Mouse (Mus musculus): Measurements from ENCODE around the gene Gm21962. TPM values are rescaled to one million over a fixed set of nuclear protein-coding genes. Genes with fewer than 3 reads are reported as not detected.
A peak's percentile ranks its signal among the peaks of the same experiment; 100 is the strongest.

Gm21962 gene
- polyA plus RNA-seq, 1 experiment from 2014 or later: not detected

DNA sequence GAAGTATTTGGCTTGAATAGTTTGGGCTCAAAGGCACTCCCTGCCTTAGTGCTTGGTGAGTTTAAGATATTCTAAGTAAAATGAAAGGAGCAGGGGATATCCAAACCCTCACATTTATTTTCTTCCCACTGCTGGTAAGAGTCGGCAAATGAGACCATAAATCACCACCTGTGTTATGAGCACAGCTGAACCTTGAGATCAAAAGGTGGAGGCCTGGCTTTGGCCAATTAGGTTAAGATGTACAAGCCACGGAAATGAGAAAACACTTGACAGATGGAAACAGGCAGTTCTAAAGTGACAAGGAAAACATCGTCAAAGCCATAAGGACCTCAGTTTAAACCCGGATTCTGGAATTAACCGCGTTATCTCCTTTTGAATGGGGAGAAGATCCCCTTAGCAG is 26.4 kb upstream of the Gm21962 start:
- ATAC-seq (replicated peaks; ENCODE audit: insufficient number of reproducible peaks, insufficient read depth, low FRiP score, low read depth): no peak
- H3K36me3 ChIP-seq: no peaks in the 10 kb centered on the region
- no peaks in the 10 kb centered on the region for H3K4me1 ChIP-seq (replicated peaks)
- no peaks in the 10 kb centered on the region for H3K27me3 ChIP-seq
- no peak overlapping the region for H3K9ac ChIP-seq
- WGBS: 78% methylated on average over 6 of the region's 6 CpGs
- H3K27ac ChIP-seq: no peak overlapping the region
- no peak overlapping the region for H3K4me3 ChIP-seq
- no peak overlapping the region for H3K4me2 ChIP-seq
- no peaks in the 10 kb centered on the region for H3K9me3 ChIP-seq (replicated peaks)

DNA sequence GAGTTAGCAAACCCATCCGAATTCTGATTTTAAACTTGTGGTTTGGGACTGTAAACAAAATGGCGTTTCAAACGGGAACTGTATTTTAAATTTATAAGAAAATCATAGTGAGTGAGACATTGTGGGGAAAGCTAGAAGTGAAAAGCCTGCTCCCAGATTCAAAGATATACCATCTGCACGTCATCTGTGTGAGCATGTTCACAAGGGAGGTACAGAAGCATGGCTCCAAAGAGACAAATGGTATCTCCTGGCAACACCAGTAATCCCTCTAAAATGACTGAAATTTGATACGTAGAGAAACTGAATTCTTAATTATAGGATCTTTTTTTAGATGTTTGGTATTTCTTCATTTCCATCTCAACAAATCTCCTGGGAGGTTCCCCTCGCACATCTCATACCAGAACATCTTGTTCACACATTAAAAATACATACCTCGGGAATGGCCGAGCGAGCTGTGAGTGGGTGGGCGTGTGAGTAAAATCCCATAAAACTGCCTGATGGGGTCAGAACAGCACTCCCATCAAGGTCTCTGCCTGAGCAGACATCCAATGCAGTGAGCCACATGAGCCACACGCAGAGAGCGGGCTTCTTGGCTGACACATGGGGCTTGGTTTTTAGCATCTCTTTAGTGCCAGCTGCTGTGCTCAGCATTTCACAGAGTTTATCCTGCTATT is 23.8 kb upstream of the Gm21962 start:
- no peak overlapping the region for H3K9ac ChIP-seq
- no peaks in the 10 kb centered on the region for H3K36me3 ChIP-seq
- no peaks in the 10 kb centered on the region for H3K4me1 ChIP-seq (replicated peaks)
- H3K27me3 ChIP-seq: no peaks in the 10 kb centered on the region
- no peak overlapping the region for H3K27ac ChIP-seq
- no peak overlapping the region for H3K4me2 ChIP-seq
- H3K9me3 ChIP-seq (replicated peaks): no peaks in the 10 kb centered on the region
- no peak overlapping the region for H3K4me3 ChIP-seq
- WGBS: 76% methylated on average over 12 of the region's 12 CpGs
- ATAC-seq (replicated peaks; ENCODE audit: insufficient number of reproducible peaks, insufficient read depth, low FRiP score, low read depth): no peak

- Histone ChIP-seq H3K36me3 (no peaks in the 10 kb centered on the region), H3K27ac (no peak overlapping the region), H3K4me2 (no peak overlapping the region), H3K27me3 (no peaks in the 10 kb centered on the region), H3K4me3 (no peak overlapping the region), H3K9ac (no peak overlapping the region), H3K9me3 (replicated peaks) (no peaks in the 10 kb centered on the region), H3K4me1 (replicated peaks) (no peaks in the 10 kb centered on the region)
- 61% methylated on average over 5 of the region's 5 CpGs for whole genome bisulfite sequencing
- no peak for ATAC-seq (replicated peaks; ENCODE audit: insufficient number of reproducible peaks, insufficient read depth, low FRiP score, low read depth)
These were observed 22.2 kb upstream of the Gm21962 start for GRCm38 (mm10) chr3:137649112-137649511.

- no peak for ATAC-seq (replicated peaks; ENCODE audit: insufficient number of reproducible peaks, insufficient read depth, low FRiP score, low read depth)
- 86% methylated on average over 2 of the region's 2 CpGs for WGBS
- Histone ChIP-seq H3K4me1 (replicated peaks) (no peaks in the 10 kb centered on the region), H3K27ac (no peak overlapping the region), H3K36me3 (no peaks in the 10 kb centered on the region), H3K27me3 (no peaks in the 10 kb centered on the region), H3K4me2 (no peak overlapping the region), H3K9ac (no peak overlapping the region), H3K9me3 (replicated peaks) (no peaks in the 10 kb centered on the region), H3K4me3 (no peak overlapping the region)
These were observed 18.5 kb upstream of the Gm21962 start for GRCm38 (mm10) chr3:137652853-137653252.

DNA sequence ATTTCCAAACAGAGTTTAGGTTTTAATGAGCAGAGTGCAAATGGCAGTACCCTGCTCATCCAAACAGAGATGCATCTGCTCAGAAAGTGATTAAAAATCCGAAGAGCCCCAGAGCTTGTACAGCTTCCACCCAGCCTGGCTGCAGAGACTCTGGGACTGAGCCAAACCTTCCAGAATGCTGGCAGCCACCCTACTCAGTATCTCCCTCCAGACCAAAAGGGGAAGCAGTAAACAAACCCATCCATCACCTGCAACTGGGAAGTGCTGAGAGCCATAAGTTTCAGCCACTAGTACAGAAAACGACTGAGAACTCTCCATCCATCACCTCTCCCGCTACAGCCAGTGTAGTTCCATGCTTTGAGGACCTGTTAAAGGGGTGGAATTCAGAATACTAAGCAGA is 9.6 kb downstream of the Gm21962 start:
- Histone ChIP-seq H3K4me3 (no peak overlapping the region), H3K9me3 (replicated peaks) (no peaks in the 10 kb centered on the region), H3K4me2 (no peak overlapping the region), H3K36me3 (no peaks in the 10 kb centered on the region), H3K27ac (peak overlapping the region; percentile 65), H3K27me3 (no peaks in the 10 kb centered on the region), H3K9ac (no peak overlapping the region), H3K4me1 (replicated peaks) (peaks cover 9% of the 10 kb centered on the region)
- ATAC-seq (replicated peaks; ENCODE audit: insufficient number of reproducible peaks, insufficient read depth, low FRiP score, low read depth): peak; percentile 93
- WGBS: 1% methylated on average over 3 of the region's 3 CpGs

DNA sequence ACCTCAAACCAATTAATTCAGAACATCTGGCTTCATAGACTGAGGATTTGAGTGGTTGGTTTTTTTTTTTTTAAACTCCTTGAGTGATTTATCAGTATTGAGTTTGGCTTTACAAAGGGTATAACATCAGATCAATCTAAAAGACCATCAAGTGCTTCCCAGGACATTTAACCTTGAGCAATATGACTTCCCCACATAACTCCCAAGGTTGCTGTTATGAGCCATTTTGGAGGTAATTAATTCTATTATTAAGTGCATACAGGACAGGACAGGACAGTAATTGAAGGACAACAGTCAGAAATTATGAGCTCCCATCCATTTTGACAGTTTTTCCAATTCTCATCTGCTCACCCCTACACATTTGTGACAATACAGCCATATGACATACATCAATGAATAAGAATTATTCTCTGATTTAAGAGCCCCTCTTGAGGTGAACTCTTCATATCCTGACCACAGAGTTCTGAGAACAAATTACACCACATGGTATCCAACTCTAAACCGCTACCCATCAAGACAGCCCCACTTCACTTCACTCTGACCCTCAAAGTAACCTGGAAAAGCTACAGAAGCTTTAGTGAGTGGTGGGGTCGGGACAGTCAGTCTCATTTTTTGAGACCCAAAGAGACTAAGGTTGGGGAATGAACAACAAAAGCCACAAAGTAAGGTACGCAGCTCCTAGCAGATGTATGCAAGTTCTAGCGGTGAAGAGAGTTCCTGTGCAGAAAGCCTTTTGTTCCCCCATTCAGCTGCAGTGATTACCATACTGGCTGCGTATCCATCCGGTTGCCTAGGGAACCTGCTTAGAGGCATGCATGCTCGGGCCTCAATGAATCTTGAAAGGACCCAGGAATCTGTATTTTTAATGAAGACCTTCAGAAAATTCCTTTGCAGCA is 11.8 kb downstream of the Gm21962 start:
- Histone ChIP-seq H3K36me3 (no peaks in the 10 kb centered on the region), H3K4me3 (no peak overlapping the region), H3K27me3 (no peaks in the 10 kb centered on the region), H3K9me3 (replicated peaks) (no peaks in the 10 kb centered on the region), H3K9ac (no peak overlapping the region), H3K27ac (no peak overlapping the region), H3K4me2 (no peak overlapping the region), H3K4me1 (replicated peaks) (peaks cover 9% of the 10 kb centered on the region)
- 55% methylated on average over 7 of the region's 7 CpGs for WGBS
- no peak for ATAC-seq (replicated peaks; ENCODE audit: insufficient number of reproducible peaks, insufficient read depth, low FRiP score, low read depth)

DNA sequence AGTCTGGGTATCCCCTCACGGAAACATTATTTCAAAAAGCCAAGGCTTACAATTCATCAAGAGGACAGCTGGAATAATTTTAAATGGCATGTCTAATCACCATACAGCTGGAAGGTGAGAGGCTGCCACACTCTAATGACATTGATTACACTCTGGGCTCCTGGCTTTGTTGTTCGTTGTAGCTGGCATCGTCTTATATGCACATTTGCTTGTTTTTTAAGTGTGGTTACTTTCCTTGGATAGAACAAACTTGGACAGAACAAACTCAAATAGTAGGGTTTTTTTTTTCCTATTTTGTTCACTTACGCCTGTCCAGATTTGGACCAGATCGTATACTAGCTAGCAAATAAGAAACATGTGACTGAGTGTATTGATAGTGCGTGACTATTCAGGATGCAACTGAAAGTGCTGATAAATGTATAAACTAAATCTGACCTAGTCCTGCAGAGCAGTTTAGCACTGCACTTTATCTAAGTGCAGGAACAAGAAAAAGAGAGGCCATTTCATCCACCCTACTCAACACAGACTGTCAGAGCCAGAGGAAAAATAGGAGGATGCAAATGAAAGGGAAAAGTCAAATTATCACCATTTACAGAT is 12.6 kb downstream of the Gm21962 start:
- H3K4me1 ChIP-seq (replicated peaks): peaks cover 9% of the 10 kb centered on the region
- no peak overlapping the region for H3K4me2 ChIP-seq
- ATAC-seq (replicated peaks; ENCODE audit: insufficient number of reproducible peaks, insufficient read depth, low FRiP score, low read depth): no peak
- WGBS: 57% methylated on average over 6 of the region's 6 CpGs
- no peaks in the 10 kb centered on the region for H3K27me3 ChIP-seq
- H3K27ac ChIP-seq: no peak overlapping the region
- H3K9me3 ChIP-seq (replicated peaks): no peaks in the 10 kb centered on the region
- no peak overlapping the region for H3K4me3 ChIP-seq
- no peak overlapping the region for H3K9ac ChIP-seq
- no peaks in the 10 kb centered on the region for H3K36me3 ChIP-seq

GRCm38 (mm10) chr3:137686932-137687331 is 15.6 kb downstream of the Gm21962 start:
- Histone ChIP-seq H3K4me3 (no peak overlapping the region), H3K27me3 (no peaks in the 10 kb centered on the region), H3K4me2 (no peak overlapping the region), H3K9ac (no peak overlapping the region), H3K4me1 (replicated peaks) (0 out of 2 replicates have a peak, but pooled peaks cover 3% of the 10 kb centered on the region), H3K9me3 (replicated peaks) (no peaks in the 10 kb centered on the region), H3K36me3 (no peaks in the 10 kb centered on the region), H3K27ac (no peak overlapping the region)
- ATAC-seq (replicated peaks; ENCODE audit: insufficient number of reproducible peaks, insufficient read depth, low FRiP score, low read depth): no peak
- 97% methylated on average over 2 of the region's 2 CpGs for WGBS

- H3K9me3 ChIP-seq (replicated peaks): no peaks in the 10 kb centered on the region
- H3K4me2 ChIP-seq: no peak overlapping the region
- H3K27ac ChIP-seq: no peak overlapping the region
- no peak overlapping the region for H3K4me3 ChIP-seq
- no peaks in the 10 kb centered on the region for H3K36me3 ChIP-seq
- no peak overlapping the region for H3K9ac ChIP-seq
- no peaks in the 10 kb centered on the region for H3K27me3 ChIP-seq
- H3K4me1 ChIP-seq (replicated peaks): no peaks in the 10 kb centered on the region
- no peak for ATAC-seq (replicated peaks; ENCODE audit: insufficient number of reproducible peaks, insufficient read depth, low FRiP score, low read depth)
These were observed 20.2 kb downstream of the Gm21962 start for GRCm38 (mm10) chr3:137691503-137691902.

- Histone ChIP-seq H3K4me1 (replicated peaks) (no peaks in the 10 kb centered on the region), H3K9me3 (replicated peaks) (no peaks in the 10 kb centered on the region), H3K27ac (no peak overlapping the region), H3K27me3 (no peaks in the 10 kb centered on the region), H3K4me3 (no peak overlapping the region), H3K9ac (no peak overlapping the region), H3K4me2 (no peak overlapping the region), H3K36me3 (no peaks in the 10 kb centered on the region)
- 36% methylated on average over 2 of the region's 2 CpGs for WGBS
- ATAC-seq (replicated peaks; ENCODE audit: insufficient number of reproducible peaks, insufficient read depth, low FRiP score, low read depth): no peak
These were observed 44.6 kb downstream of the Gm21962 start for GRCm38 (mm10) chr3:137715946-137716345.

DNA sequence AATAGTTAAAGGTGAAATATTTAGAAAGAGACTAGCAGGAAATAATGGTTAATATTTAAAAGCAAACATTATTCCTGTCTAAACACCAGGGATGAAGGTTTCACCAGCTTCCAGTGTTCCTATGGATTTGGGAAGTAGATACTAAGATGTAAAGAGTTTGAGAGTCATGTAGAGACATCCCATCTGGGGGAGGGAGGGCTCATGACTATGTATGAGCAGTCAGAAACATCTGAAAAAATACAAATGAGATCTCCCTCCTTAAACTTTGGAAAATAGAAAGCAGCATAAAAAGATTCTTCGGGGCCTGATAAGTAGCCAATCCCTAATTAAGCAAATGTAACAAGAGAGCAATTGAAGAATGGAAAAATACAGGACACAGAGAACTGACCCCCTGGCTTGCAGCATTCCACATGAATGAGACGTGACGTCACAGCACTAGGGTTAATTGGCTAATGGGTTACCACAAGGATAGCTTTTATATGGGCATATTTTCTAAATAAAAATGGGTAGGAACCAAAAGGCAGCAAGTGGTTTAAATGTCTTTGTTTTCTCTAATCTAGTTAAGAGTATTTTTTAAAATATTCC is 45.3 kb downstream of the Gm21962 start:
- Histone ChIP-seq H3K9ac (no peak overlapping the region), H3K9me3 (replicated peaks) (no peaks in the 10 kb centered on the region), H3K4me2 (no peak overlapping the region), H3K27ac (no peak overlapping the region), H3K36me3 (no peaks in the 10 kb centered on the region), H3K27me3 (no peaks in the 10 kb centered on the region), H3K4me3 (no peak overlapping the region), H3K4me1 (replicated peaks) (no peaks in the 10 kb centered on the region)
- WGBS: 64% methylated on average over 3 of the region's 3 CpGs
- no peak for ATAC-seq (replicated peaks; ENCODE audit: insufficient number of reproducible peaks, insufficient read depth, low FRiP score, low read depth)
